Mouse (Mus musculus) mouse trophoblast stem cell (cell line): Measurements from ENCODE around the gene Nlrp1b.

Source experiments
- in situ Hi-C, 2 experiments: fragments of 300-500 bp; cut with MseI, MboI; formaldehyde crosslinking; loops; 2 replicates in 1 of 2; 3 replicates in 1 of 2; pipeline ENCODE4 v1.15.1; 2025

Gene Nlrp1b

GRCm38 (mm10) chr11:71230684-71231480, at the start of gene Nlrp1b:
Nlrp1b (minus strand) TSS chr11:71230733.
- in situ Hi-C loops, result loop anchor here (5.0 kb wide), 2 partner anchors 56 to 89 kb away; partner anchors contain the start of gene Nlrp1a (in 1 of the 2)

GRCm38 (mm10) chr11:71261036-71261435, 30.5 kb upstream of the Nlrp1b start:
- in situ Hi-C loops, result no loop called here

- in situ Hi-C loops, result no loop called here
Measured at GRCm38 (mm10) chr11:71251333-71251732, 20.8 kb upstream of the Nlrp1b start.

GRCm38 (mm10) chr11:71224614-71225013, 5.9 kb downstream of the Nlrp1b start:
- in situ Hi-C loops, result no loop called here

- in situ Hi-C loops, result no loop called here
Measured at GRCm38 (mm10) chr11:71202703-71203102, 27.8 kb downstream of the Nlrp1b start.

- in situ Hi-C loops, result no loop called here
Measured at GRCm38 (mm10) chr11:71199349-71199748, 31.2 kb downstream of the Nlrp1b start.

- in situ Hi-C loops, result no loop called here
Measured at GRCm38 (mm10) chr11:71169633-71170032, 60.9 kb downstream of the Nlrp1b start.

GRCm38 (mm10) chr11:71164139-71164538, 66.4 kb downstream of the Nlrp1b start:
- in situ Hi-C loops, result no loop called here

GRCm38 (mm10) chr11:71159439-71160136, 70.9 kb downstream of the Nlrp1b start:
- in situ Hi-C loops, result no loop called here

GRCm38 (mm10) chr11:71155272-71155671, 75.3 kb downstream of the Nlrp1b start:
- in situ Hi-C loops, result no loop called here

GRCm38 (mm10) chr11:71144661-71145060, 85.9 kb downstream of the Nlrp1b start, which contains the start of gene Nlrp1a:
Nlrp1a (minus strand) TSS chr11:71144704.
- in situ Hi-C loops, result loop anchor here in 1 of 2 experiments (5.0 kb wide), 1 partner anchor 88 kb away; the partner anchor contains the start of gene Nlrp1b

- in situ Hi-C loops, result loop anchor here in 1 of 2 experiments (5.0 kb wide), 1 partner anchor 90 kb away; the partner anchor contains the start of gene Nlrp1b
Measured at GRCm38 (mm10) chr11:71142031-71142430, 88.5 kb downstream of the Nlrp1b start.

- in situ Hi-C loops, result no loop called here
Measured at GRCm38 (mm10) chr11:71107128-71107527, 123.4 kb downstream of the Nlrp1b start.

- in situ Hi-C loops, result no loop called here
Measured at GRCm38 (mm10) chr11:71106261-71107021, 124.1 kb downstream of the Nlrp1b start.

- in situ Hi-C loops, result no loop called here
Measured at GRCm38 (mm10) chr11:71103931-71104330, 126.6 kb downstream of the Nlrp1b start.
